Mouse (Mus musculus) layer of hippocampus, adult 2 months (tissue): ENCODE measurements around the gene Spata18. TPM values are rescaled to one million over a fixed set of nuclear protein-coding genes. Genes with fewer than 3 reads are reported as not detected.

Experiments
- DNase-seq, 2 experiments: peaks; one replicate each; pipeline ENCODE4 v3.0.0; 2022; ENCODE audit warnings: low spot score in 2 of 2
- H3K27ac ChIP-seq: fragments of 200-600 bp; 2 replicates; pipeline ENCODE4 v1.8.1; 2022
- H3K4me3 ChIP-seq: fragments of 200-600 bp; 2 replicates; pipeline ENCODE4 v1.8.1; 2022; ENCODE audit warnings: mild to moderate bottlenecking
- CTCF ChIP-seq: fragments of 200-600 bp; conservative IDR thresholded peaks from 2 replicates; pipeline ENCODE4 v1.8.1; 2022; ENCODE audit warnings: antibody characterized with exemption, mild to moderate bottlenecking, moderate library complexity
- total RNA-seq, 2 experiments: library from RNA; stranded (reverse); gene quantifications; 2 replicates each; pipeline ENCODE4 v1.2.3; 2021

The Spata18 gene
- total RNA-seq, 2 experiments from 2014 or later: 0.79 to 1.0 TPM

DNA sequence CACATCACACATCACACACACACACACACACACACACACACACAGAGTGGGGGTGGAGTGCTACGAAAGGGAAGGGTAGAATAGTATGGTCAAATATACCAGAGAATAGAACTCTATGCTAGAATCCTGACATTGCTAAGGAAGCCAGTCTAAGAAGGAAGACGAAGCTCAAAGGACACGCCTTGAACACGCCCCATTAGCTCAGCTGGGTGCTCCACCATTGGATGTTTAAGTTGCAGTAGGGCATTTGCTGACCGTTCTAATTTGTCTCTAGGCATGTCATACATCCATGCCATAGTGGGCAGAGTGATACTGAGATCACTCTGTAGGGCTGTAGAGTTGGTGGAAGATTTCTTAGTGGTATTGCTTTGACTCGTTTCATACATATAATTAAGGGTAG lies 32.0 kb downstream of the Spata18 start:
- TF ChIP-seq CTCF: no peak
- no peak overlapping the region for H3K27ac ChIP-seq
- H3K4me3 ChIP-seq: no peak overlapping the region
- no peak for DNase-seq

DNA sequence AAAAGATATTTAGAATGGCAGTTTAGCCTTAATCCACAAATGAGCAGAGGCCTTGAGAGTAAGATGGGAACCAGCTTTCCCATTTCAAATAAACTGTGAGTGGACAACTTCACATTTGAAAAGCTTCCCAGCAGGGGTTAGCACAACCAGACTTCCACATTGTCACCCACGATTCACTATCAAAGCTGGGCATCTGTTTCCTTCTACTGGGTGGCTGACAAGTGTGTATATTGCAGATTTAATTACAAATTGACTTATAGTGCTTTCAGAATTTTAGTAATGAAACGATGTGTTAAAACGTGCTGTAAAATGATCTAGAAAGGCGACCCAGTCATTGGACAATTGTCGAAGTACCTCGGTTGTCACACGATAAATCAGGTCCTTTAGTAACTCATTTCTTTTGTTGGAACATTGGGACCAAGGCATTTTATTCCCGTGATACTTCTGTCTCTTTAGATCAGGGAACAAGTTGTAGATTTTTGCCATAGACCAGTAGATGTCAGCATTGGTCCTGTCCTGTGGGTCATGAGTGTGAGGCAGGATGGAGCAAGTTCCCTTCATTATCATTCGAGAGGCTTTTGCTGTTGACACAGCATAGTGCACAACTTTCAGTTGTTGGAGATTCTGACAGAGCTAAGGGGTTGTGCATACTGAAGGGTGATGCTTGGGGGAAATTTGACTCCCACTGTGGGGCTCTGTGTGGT lies 32.7 kb downstream of the Spata18 start:
- peak; percentile 57 for TF ChIP-seq CTCF
- Histone ChIP-seq H3K4me3 (no peak overlapping the region), H3K27ac (no peak overlapping the region)
- DNase-seq: no peak

DNA sequence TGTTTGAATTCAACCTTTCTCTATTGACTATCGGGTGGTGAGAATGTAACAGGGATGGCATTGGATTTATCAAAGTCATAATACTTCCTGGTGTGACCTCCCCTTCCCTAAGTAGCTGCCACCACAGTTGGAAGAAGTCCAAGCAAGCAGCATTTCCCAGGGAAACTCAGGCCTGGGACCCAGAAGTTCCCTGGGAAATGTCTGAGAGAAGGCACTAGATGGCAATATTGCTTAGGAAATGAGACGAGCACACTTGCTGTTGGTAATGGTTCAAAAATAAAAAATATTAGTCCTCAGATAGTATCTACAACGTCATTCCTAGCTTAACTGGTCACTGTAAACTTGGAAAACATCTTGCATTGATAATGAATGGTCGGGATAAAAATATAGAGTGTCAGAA lies 35.0 kb downstream of the Spata18 start:
- DNase-seq: peak in 1 of 2 experiments; percentile 28

DNA sequence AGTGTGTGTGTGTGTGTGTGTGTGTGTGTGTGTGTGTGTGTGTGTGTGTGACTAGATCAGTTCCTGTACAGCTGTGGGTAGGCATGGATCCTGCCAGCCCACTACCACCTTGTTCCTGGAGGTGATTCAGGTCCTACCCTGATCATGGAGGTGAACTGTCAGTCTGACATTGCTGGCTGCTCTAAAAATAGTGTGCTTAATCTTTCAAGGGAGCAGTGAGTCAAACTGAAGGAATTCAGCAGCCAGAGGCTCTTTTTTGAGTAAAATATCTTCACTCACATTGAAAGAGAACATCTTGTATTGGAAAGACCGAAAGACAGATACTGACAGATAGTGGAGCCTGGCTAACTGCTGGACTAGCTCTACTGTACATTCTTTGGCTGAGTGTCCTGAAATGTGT lies 37.4 kb downstream of the Spata18 start:
- no peak for TF ChIP-seq CTCF
- no peak for DNase-seq
- H3K4me3 ChIP-seq: no peak overlapping the region
- no peak overlapping the region for H3K27ac ChIP-seq

More for the DNA sequence above, 35.0 kb downstream of the Spata18 start:
- TF ChIP-seq CTCF: peak; percentile 84
- H3K4me3 ChIP-seq: no peak overlapping the region
- no peak overlapping the region for H3K27ac ChIP-seq

DNA sequence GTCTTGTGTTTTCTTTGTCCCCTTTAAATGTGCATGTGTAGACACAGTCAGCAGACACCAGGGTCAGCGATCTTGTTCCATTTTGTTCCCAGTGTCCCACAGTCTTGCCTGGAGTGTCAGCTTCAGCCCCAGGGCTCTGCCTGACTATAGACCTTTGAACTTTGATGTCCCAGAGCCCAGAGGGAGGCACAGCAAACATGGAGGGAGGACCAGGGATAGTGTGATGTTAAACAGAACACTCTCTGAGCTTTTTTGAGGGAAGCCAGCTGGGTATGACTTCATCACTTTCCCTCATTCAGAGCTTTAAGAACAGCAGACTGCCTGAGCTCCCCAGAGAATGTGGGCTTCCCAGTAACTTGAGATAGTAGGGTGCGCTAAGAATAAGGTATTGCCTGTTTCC lies 39.0 kb downstream of the Spata18 start:
- H3K27ac ChIP-seq: no peak overlapping the region
- TF ChIP-seq CTCF: no peak
- DNase-seq: no peak
- H3K4me3 ChIP-seq: no peak overlapping the region

DNA sequence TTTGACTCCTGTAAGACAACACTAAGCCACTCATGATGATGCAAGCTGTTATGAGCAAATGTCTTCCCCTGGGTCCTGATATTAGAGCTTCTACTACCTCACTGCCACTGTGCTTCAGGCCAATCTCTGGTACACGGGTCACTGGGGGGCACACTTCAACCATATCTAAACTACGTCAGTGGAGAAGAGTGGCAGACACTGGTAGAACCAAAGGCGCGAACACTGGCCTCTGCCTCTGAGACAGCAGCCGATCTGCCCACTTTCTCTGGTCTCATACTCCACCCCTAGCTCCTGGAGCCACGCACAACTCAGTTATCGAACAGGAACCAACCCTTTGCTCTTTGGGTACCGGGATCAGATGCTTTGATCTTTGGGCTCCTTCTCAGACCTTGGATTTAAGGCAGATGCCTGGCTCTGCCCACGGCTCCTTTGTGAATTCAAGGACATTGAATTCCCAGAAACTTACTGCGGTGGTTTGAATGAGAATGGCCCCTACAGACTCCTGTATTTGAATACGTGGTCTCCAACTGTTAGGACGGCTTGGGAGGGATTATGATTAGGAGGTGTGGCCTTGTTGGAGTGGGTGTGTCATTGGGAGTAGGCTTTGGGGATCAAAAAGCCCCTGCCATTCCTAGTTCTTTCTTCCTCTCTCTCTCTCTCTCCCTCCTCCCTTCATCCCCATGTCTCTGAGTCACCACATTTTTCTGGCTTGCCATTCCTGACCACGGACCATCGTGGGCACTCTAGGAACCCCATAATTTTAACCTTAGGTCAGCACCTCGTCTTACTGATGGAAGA lies 40.7 kb downstream of the Spata18 start:
- no peak overlapping the region for H3K27ac ChIP-seq
- no peak for DNase-seq
- H3K4me3 ChIP-seq: no peak overlapping the region
- TF ChIP-seq CTCF: no peak

DNA sequence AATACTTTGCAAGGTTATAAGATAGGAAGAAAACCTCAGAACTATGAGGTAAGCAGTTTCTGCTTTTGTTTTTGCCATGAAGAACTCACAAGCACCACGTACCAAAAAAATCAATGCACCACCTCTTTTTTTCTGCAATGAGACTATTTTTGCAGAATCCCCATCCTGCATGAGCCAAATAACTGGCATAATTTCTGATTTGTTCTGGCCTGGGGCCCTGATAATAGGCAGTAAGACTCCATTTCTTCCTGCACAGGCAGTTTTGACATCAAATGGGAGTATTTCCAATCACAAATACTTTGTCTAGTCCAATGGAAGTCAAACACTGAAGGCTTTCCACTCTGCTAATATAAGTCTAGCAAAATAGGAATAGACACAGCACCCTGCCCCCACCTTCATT lies 42.6 kb downstream of the Spata18 start:
- no peak overlapping the region for H3K4me3 ChIP-seq
- no peak for TF ChIP-seq CTCF
- DNase-seq: no peak
- no peak overlapping the region for H3K27ac ChIP-seq

DNA sequence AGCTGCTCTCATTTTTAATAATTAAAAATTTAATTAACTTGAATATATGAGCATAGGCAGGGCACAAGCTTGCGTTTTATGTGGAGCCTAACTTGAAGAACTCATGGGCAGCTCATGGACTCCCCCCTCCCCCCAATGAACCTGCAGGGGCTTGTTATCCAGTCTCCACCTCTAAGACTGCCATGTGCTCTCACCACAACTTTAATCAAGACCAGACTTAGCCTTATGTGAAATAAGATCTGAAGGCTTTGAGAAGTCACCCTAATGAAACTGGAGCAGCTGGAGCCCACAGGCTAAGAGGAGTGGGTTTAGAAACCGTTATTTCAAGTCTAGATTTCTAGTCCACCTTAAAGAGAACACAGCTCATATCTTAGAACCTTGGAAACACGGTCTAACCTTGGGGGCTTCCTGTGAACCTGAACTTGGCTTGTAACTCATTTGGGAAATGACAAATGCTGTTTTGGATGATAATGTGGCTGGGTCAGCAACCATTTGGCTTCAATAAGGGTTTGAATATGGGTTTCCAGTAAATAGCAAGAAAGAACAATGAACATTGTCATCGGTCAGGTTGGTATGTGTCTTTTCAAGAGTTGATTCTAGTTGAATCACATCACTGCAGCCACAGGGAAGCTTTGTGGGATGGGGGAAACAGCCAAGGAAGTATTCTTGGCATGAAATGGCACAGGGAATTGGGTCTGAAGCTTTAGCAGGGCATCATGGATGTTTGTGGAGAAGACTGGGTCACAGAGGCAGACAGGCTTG lies 43.3 kb downstream of the Spata18 start:
- H3K27ac ChIP-seq: no peak overlapping the region
- no peak for TF ChIP-seq CTCF
- H3K4me3 ChIP-seq: no peak overlapping the region
- no peak for DNase-seq

DNA sequence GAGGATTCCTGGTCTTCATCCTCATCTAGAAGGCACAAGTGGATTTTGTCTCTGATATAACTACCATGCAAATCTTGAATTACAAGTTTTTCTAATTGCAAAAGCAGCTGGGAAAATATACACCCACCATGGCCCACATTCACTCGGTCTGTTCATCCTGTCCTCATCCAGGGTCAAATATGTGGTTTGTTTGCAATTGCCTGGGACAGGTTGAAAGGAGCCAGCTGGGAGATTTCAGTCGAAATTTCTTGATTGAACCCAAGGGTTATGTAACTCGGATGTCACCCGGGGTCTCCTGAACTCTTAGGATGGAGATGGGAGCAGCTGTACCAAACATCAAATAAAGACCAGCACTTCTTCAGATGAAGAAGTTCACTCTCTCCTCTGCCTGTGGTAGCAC lies 46.5 kb downstream of the Spata18 start:
- no peak for TF ChIP-seq CTCF
- no peak overlapping the region for H3K27ac ChIP-seq
- DNase-seq: no peak
- no peak overlapping the region for H3K4me3 ChIP-seq

DNA sequence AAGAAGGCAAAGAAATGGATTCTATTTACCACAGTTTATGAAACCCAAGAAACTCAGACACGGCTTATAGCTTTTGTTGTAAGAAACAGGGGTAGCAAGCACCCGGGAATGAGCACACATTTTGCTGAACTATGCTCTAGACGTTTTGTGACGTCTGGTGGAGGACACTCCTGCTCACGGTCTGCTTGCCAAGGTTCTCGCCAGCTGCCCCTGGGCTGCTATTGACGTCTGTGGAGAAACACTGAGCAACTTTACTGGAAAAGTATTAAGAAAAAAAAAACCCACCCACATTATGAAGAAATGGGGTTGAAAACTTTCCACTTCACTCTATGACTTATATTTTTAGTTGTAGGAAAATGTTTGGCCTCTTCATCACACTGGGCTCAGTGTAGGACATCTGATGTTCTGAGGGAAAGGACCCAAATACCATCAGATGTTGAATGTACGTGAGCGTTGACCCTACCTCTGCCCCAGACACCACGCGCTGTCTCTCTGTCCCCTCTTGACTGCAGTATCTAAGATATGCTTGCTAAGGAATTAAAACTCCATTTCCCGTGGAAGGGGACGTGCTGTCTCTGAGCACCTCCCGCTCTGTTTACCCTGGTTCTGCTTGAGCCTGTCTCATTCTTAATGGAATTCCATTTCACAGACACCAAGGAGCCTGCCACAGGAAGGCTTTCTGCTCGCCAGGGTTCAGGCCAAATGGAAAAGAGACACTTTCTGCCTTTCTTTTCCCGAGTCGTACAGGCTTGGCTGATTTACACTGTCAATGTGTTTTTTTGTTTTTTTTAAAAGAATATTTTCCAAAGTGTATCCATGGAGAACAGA lies 50.1 kb downstream of the Spata18 start:
- DNase-seq: no peak
- H3K4me3 ChIP-seq: no peak overlapping the region
- TF ChIP-seq CTCF: no peak
- no peak overlapping the region for H3K27ac ChIP-seq

DNA sequence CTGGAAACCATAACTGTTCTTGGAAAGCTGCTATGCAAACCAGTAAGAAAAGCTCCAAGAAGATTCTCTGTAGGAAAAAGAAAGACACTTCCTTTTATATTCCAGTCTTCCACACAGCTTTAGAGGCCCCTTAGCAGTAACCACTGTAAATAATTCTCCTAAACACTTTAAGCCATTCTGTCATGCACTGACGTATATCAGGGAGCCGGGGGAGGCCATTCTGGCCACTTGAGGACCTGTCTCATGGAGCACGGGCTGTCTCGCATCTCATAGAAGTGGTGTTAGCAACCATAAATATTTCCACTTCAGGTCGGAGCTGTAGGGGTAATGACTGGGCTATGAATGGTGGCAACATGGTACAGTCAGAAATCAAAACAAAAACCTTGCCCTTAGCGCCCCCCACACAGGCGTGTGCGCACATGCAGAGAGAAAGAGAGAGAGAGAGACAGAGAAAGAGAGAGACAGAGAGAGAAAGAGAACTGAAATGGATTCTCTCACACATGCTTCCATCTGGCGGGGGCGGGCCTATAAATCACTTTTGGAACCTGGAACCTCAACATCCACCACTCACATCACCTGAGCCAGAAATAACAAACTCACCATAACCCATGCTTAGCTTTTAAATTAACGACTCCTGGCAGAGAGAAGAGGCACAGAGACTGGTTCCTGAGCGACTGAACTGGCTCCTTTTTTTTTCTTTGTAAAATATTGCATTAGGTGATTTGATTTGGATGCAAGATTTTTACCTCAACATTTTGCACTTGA lies 50.9 kb downstream of the Spata18 start:
- no peak for DNase-seq
- no peak overlapping the region for H3K27ac ChIP-seq
- TF ChIP-seq CTCF: no peak
- H3K4me3 ChIP-seq: no peak overlapping the region

DNA sequence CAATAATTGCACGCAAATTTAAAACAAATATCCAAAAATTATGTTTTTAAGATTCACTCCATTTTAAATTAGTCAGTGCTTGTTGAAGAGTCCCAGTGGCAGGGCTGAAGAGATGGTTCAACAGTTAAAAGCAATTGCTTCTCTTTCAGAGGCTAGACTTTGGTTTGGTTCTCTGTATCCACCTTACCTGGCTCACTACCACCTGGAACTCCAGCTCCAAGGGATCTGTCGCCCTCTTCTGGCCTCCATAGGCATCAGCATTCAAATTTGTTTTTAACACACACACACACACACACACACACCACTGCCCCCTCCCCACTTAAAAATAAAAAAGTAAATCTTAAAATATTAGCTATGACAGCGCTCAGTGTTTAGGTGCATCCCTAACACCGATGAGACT lies 51.9 kb downstream of the Spata18 start:
- DNase-seq: no peak
- H3K27ac ChIP-seq: no peak overlapping the region
- no peak overlapping the region for H3K4me3 ChIP-seq
- TF ChIP-seq CTCF: peak; percentile 19; the same call in 1 of the 2 replicates
